Mouse (Mus musculus): ENCODE measurements around the gene Plekhg5.

DNA sequence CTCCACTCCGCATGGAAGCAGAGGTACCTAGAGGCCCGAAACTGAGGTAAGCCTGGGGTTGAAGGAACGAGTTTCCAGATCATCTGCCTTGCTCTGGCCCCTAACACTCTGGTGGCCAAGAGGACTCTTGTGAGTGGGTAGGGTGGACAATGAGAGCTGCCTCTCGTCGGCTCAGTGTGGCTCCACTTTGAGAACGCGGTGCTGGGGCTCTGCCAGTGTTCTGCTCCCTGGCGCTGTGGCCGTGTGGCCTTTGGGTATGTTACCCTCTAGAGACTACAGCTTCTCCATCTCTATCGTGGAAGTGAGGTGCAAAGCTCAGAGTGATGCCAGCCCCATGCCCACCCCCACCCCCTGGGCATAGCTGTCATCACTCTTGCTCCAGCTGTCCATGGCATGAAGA lies 357 bp downstream of the Plekhg5 start:
- TF ChIP-seq CTCF (IDR thresholded peaks at IDR 0.05; ENCODE audit: low read depth) (no peak), EP300 (IDR thresholded peaks at IDR 0.05; ENCODE audit: low read depth) (no peak)

All from heart, postnatal 0 days (tissue).